Mouse (Mus musculus) urinary bladder, postnatal 4 days (tissue): ENCODE measurements around the gene Hoxc5.

Source experiments
- DNase-seq, 2 experiments: peaks; one replicate each; pipeline ENCODE4 v3.0.0; 2021 to 2022; ENCODE audit warnings: low spot score in 2 of 2

Hoxc5 gene

GRCm38 (mm10) chr15:102967511-102968397 is 511 bp downstream of the Hoxc5 start:
- no peak for DNase-seq

GRCm38 (mm10) chr15:102969296-102969695 is 2.1 kb downstream of the Hoxc5 start:
- DNase-seq = no peak

- no peak for DNase-seq
These were observed 3.5 kb downstream of the Hoxc5 start for GRCm38 (mm10) chr15:102970740-102971139.

- DNase-seq = no peak
These were observed 5.0 kb downstream of the Hoxc5 start for GRCm38 (mm10) chr15:102972254-102972653.

- no peak for DNase-seq
These were observed 5.5 kb downstream of the Hoxc5 start for GRCm38 (mm10) chr15:102972753-102973152.

- DNase-seq = no peak
These were observed 7.8 kb downstream of the Hoxc5 start for GRCm38 (mm10) chr15:102975034-102975433.

- no peak for DNase-seq
These were observed 8.5 kb downstream of the Hoxc5 start for GRCm38 (mm10) chr15:102975688-102976111.

- DNase-seq = no peak
These were observed 8.9 kb downstream of the Hoxc5 start, which contains the start of gene Hoxc9 for GRCm38 (mm10) chr15:102976171-102976570. Gene Hoxc9, plus strand, starts transcription at chr15:102976439.

- DNase-seq = no peak
These were observed 9.6 kb downstream of the Hoxc5 start for GRCm38 (mm10) chr15:102976631-102977422.

GRCm38 (mm10) chr15:102977423-102977974 is 10.3 kb downstream of the Hoxc5 start:
- DNase-seq = no peak

GRCm38 (mm10) chr15:102978615-102979515 is 11.6 kb downstream of the Hoxc5 start:
- DNase-seq = no peak

- no peak for DNase-seq
These were observed 12.7 kb downstream of the Hoxc5 start for GRCm38 (mm10) chr15:102979936-102980335.

GRCm38 (mm10) chr15:102980352-102980751 is 13.1 kb downstream of the Hoxc5 start:
- DNase-seq = no peak

GRCm38 (mm10) chr15:102980912-102981311 is 13.7 kb downstream of the Hoxc5 start:
- no peak for DNase-seq

GRCm38 (mm10) chr15:102981379-102982288 is 14.4 kb downstream of the Hoxc5 start:
- DNase-seq = no peak

GRCm38 (mm10) chr15:102983716-102984115 is 16.5 kb downstream of the Hoxc5 start:
- DNase-seq = no peak

- no peak for DNase-seq
These were observed 17.3 kb downstream of the Hoxc5 start for GRCm38 (mm10) chr15:102984521-102984920.

- no peak for DNase-seq
These were observed 17.7 kb downstream of the Hoxc5 start for GRCm38 (mm10) chr15:102984925-102985324.

- DNase-seq = peak; percentile 82 to 95
These were observed 20.0 kb downstream of the Hoxc5 start for GRCm38 (mm10) chr15:102987124-102987833.
